Mouse (Mus musculus) limb, embryonic 11.5 days (tissue): ENCODE results near the gene Krtap19-2. TPM values are rescaled to one million over a fixed set of nuclear protein-coding genes. Genes with fewer than 3 reads are reported as not detected.

Source experiments
- ATAC-seq: fragments of 200-750 bp; cut with Nextera tagmentation; 2 replicates; pipeline ENCODE4 v1.8.0; 2017; ENCODE audit warnings: low read depth; ENCODE audit not compliant: insufficient number of reproducible peaks, low FRiP score, low TSS enrichment
- DNase-seq: peaks from one replicate; pipeline ENCODE4 v3.0.0-alpha.2; 2015; ENCODE audit warnings: low spot score
- H3K27ac ChIP-seq: fragments of 300-500 bp; sonication (generic); replicated peaks from 2 replicates; pipeline ENCODE4 v1.5.1; 2014; ENCODE audit warnings: low read depth, mild to moderate bottlenecking, low read length
- H3K27me3 ChIP-seq: fragments of 300-500 bp; sonication (generic); 2 replicates; pipeline ENCODE4 v1.6.1; 2014; ENCODE audit warnings: mild to moderate bottlenecking, low read length, mixed read lengths; ENCODE audit not compliant: control insufficient read depth, insufficient read depth
- H3K36me3 ChIP-seq: fragments of 300-500 bp; sonication (generic); 2 replicates; pipeline ENCODE4 v1.6.1; 2014; ENCODE audit warnings: mild to moderate bottlenecking, low read length, moderate library complexity, mixed read lengths; ENCODE audit not compliant: control insufficient read depth, insufficient read depth
- H3K4me1 ChIP-seq: fragments of 300-500 bp; sonication (generic); 2 replicates; pipeline ENCODE4 v1.6.1; 2014; ENCODE audit warnings: low read length, mixed read lengths; ENCODE audit not compliant: control insufficient read depth, insufficient read depth
- H3K4me2 ChIP-seq: fragments of 300-500 bp; sonication (generic); 2 replicates; pipeline ENCODE4 v1.6.1; 2014; ENCODE audit warnings: low read depth, mild to moderate bottlenecking, moderate library complexity; ENCODE audit not compliant: severe bottlenecking
- H3K4me3 ChIP-seq: fragments of 300-500 bp; sonication (generic); 2 replicates; pipeline ENCODE4 v1.5.1; 2014; ENCODE audit warnings: low read depth, low read length
- H3K9ac ChIP-seq: fragments of 300-500 bp; sonication (generic); 2 replicates; pipeline ENCODE4 v1.6.1; 2014; ENCODE audit warnings: mild to moderate bottlenecking, low read length
- H3K9me3 ChIP-seq: fragments of 300-500 bp; sonication (generic); 2 replicates; pipeline ENCODE4 v1.6.1; 2016; ENCODE audit warnings: low read length; ENCODE audit not compliant: control insufficient read depth
- WGBS: fragments of 180-500 bp; shearing (Covaris S2); extraction: QIAGEN DNeasy Blood & Tissue Kit; methylation state at CpG from one replicate; pipeline ENCODE4 v1.1.7; 2014; 5-methylcytosine and 5-hydroxymethylcytosine counted together
- polyA plus RNA-seq: library from polyadenylated mRNA; unstranded; fragments of >200 nt; fragmentation: Nextera tagmentation; extraction: Ambion mirVana; gene quantifications from 2 replicates; pipeline ENCODE4 v1.2.1, GENCODE M21; 2014

The Krtap19-2 gene
- polyA plus RNA-seq, result not detected in 2 replicates

DNA sequence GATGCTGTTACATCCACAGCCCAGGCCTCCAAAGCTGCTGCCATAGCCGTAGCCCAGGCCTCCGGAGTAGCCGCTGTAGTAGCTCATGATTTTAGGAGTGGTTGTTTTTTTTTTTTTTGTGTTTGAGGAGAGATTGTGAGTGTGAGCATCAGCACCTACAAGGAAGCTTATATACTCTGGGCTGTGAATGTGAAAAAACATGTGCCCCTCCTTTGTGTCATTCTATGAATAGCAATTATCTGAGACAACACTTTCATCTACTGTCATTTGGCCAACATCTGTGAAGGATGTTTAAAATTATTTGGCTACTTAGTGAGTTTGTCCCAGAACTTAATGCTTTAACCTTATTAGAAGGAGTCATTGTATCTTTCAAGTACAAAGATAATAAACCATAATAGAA, at the start of gene Krtap19-2:
TSS of gene Krtap19-2 (minus strand) at position 101 of the 400 bp plus-strand sequence.
- Histone ChIP-seq H3K27ac (no peak within 1 kb of the TSS), H3K9me3 (no peaks in the 10 kb centered on the region), H3K4me1 (no peaks in the 10 kb centered on the region), H3K27me3 (no peaks in the 10 kb centered on the region), H3K36me3 (no peaks in the 10 kb centered on the region), H3K4me2 (no peak within 1 kb of the TSS), H3K9ac (no peak within 1 kb of the TSS), H3K4me3 (no peak within 1 kb of the TSS)
- 90% methylated on average over 3 of the region's 3 CpGs for WGBS
- no peak for DNase-seq
- no peak for ATAC-seq

DNA sequence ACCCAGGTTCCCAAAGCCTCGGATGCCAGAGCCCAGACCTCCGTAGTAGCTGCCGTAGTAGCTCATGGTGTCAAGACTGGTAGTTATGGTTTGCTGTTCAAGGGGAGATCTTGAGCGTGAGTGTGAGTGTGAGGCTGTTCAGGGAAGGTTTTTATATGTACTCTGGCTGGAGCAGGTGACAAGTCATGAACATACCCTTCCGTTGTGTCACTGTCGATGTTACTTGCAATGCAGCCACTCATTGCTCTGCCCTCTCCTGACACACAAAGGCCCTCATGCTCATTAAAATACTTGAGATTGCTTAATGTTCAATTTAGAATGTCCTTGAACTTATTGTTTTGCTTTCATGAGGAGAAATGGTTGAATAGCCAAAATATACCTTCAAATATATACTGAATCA, 22.3 kb upstream of the Krtap19-2 start, which contains the start of gene Krtap19-5:
TSS of gene Krtap19-5 (minus strand) at position 101 of the 400 bp plus-strand sequence.
- ATAC-seq (no peak), DNase-seq (no peak)
- no peak within 1 kb of the TSS for H3K4me3 ChIP-seq
- H3K27ac ChIP-seq, result no peak within 1 kb of the TSS
- H3K4me2 ChIP-seq, result no peak within 1 kb of the TSS
- no peaks in the 10 kb centered on the region for H3K4me1 ChIP-seq
- H3K27me3 ChIP-seq, result no peaks in the 10 kb centered on the region
- WGBS, result 92% methylated on average over 6 of the region's 6 CpGs
- no peak within 1 kb of the TSS for H3K9ac ChIP-seq
- H3K9me3 ChIP-seq, result no peaks in the 10 kb centered on the region
- H3K36me3 ChIP-seq, result no peaks in the 10 kb centered on the region

DNA sequence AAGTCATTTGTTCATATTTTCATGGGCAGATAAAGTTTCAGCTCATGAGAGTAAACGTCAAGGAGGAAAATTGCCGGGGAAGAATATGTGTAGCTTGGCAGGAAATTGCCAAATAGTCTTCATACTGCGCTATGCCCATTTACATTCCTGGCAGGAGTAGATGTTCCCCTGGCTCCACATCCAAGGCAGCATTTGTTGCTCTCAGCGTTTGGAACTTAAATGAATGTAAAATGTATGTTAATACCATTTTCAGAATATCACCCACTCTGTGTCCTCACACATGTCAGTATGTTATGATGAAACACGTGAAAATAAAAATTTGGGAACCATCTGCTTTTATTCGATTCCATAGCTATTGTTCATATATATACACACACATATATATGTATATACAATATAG, 12.8 kb upstream of the Krtap19-2 start:
- Histone ChIP-seq H3K27me3 (no peaks in the 10 kb centered on the region), H3K4me3 (no peak overlapping the region), H3K27ac (no peak overlapping the region), H3K4me2 (no peak overlapping the region), H3K36me3 (no peaks in the 10 kb centered on the region), H3K9me3 (no peaks in the 10 kb centered on the region), H3K4me1 (no peaks in the 10 kb centered on the region), H3K9ac (no peak overlapping the region)
- no peak for ATAC-seq
- DNase-seq, result no peak
- 91% methylated on average over 6 of the region's 6 CpGs for WGBS

DNA sequence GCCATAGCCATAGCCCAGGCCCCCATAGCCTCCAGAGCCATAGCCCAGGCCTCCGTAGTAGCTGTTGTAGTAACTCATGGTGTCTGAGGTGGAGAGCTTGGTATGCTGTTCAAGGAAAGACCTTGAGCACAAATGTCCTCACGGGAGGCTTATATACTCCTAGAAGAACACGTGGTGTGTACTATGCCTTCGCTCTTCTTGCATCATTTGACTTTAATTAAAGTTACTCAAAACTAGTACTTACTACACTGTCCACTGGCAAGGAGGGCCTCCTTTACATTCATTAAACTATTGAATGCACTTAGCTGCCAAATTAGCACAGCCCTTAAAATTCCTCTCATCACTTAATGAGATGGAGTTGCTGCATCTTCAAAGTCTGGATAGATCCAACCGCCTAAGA, 10.9 kb upstream of the Krtap19-2 start, which contains the start of gene Krtap19-4:
TSS of gene Krtap19-4 (minus strand) at position 101 of the 400 bp plus-strand sequence.
- Histone ChIP-seq H3K9me3 (no peaks in the 10 kb centered on the region), H3K4me2 (no peak within 1 kb of the TSS), H3K9ac (no peak within 1 kb of the TSS), H3K27ac (no peak within 1 kb of the TSS), H3K4me3 (no peak within 1 kb of the TSS), H3K4me1 (no peaks in the 10 kb centered on the region), H3K27me3 (no peaks in the 10 kb centered on the region), H3K36me3 (no peaks in the 10 kb centered on the region)
- DNase-seq (no peak), ATAC-seq (no peak)
- 90% methylated on average over 5 of the region's 5 CpGs for WGBS

DNA sequence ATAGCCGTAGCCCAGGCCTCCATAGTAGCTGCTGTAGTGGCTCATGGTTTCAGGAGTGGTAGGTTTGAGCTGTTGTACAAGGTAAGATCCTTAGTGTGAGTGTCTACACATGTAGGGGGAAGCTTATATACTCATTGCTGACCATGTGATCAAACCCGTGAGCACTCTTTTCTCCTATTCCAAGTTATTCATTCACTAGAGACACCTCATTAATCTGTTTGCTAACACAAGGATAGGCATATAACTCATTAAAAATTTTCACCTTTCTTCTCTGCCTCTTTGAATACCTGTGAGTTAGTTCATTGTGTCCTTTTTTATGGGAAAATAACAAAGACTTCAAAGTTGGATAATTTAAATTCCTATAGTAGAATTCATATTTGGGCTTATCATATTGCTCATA, 3.9 kb upstream of the Krtap19-2 start, which contains the start of gene Krtap19-3:
TSS of gene Krtap19-3 (minus strand) at position 101 of the 400 bp plus-strand sequence.
- H3K36me3 ChIP-seq, result no peaks in the 10 kb centered on the region
- H3K4me3 ChIP-seq, result no peak within 1 kb of the TSS
- WGBS, result 88% methylated on average over 2 of the region's 2 CpGs
- no peak within 1 kb of the TSS for H3K27ac ChIP-seq
- no peak for DNase-seq
- H3K27me3 ChIP-seq, result no peaks in the 10 kb centered on the region
- H3K9me3 ChIP-seq, result no peaks in the 10 kb centered on the region
- no peak within 1 kb of the TSS for H3K9ac ChIP-seq
- no peaks in the 10 kb centered on the region for H3K4me1 ChIP-seq
- ATAC-seq, result no peak
- no peak within 1 kb of the TSS for H3K4me2 ChIP-seq

DNA sequence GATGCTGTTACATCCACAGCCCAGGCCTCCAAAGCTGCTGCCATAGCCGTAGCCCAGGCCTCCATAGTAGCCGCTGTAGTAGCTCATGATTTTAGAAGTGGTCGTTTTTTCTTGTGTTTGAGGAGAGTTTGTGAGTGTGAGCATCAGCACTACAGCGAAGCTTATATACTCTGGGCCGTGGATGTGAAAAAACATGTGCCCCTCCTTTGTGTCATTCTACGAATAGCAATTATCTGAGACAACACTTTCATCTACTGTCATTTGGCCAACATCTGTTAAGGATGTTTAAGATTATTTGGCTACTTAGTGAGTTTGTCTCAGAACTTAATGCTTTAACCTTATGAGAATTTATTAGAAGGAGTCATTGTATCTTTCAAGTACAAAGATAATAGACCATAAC, 4.8 kb downstream of the Krtap19-2 start, which contains the start of gene Krtap19-1:
TSS of gene Krtap19-1 (minus strand) at position 101 of the 400 bp plus-strand sequence.
- no peak for ATAC-seq
- H3K9me3 ChIP-seq, result no peaks in the 10 kb centered on the region
- no peaks in the 10 kb centered on the region for H3K27me3 ChIP-seq
- H3K4me1 ChIP-seq, result no peaks in the 10 kb centered on the region
- no peak within 1 kb of the TSS for H3K27ac ChIP-seq
- no peak within 1 kb of the TSS for H3K4me2 ChIP-seq
- no peaks in the 10 kb centered on the region for H3K36me3 ChIP-seq
- no peak within 1 kb of the TSS for H3K4me3 ChIP-seq
- 88% methylated on average over 6 of the region's 6 CpGs for WGBS
- no peak for DNase-seq
- no peak within 1 kb of the TSS for H3K9ac ChIP-seq

DNA sequence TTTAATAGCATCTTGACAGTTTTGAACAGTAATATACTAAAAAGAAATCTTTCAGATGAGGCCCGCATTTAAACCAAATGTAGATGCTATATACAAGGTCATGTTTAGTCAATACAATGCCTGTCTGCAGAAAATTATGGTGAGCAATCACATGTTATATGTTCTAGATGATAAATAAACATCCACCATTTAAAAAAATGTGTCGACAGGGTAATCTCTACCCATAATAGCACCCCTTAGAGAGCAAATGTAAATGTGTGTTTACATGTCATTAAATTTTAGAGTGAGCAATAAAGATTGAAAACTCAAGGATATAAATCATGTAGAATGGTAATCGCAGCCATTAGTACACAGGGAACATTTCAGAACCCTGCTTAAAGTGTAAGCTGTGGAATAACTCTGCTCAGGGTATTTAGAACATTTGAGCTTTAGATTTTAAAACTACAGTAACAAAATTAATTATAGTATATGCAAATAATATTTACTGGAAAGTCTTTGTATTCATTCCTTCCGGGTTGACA, 9.1 kb downstream of the Krtap19-2 start:
- ATAC-seq, result 0 out of 2 replicates have a peak, but pooled peaks have one; percentile 47
- Histone ChIP-seq H3K27ac (no peak overlapping the region), H3K4me1 (no peaks in the 10 kb centered on the region), H3K4me3 (no peak overlapping the region), H3K9ac (no peak overlapping the region), H3K9me3 (no peaks in the 10 kb centered on the region), H3K36me3 (no peaks in the 10 kb centered on the region), H3K4me2 (no peak overlapping the region), H3K27me3 (no peaks in the 10 kb centered on the region)
- WGBS, result 71% methylated on average over 4 of the region's 4 CpGs
- DNase-seq, result no peak

DNA sequence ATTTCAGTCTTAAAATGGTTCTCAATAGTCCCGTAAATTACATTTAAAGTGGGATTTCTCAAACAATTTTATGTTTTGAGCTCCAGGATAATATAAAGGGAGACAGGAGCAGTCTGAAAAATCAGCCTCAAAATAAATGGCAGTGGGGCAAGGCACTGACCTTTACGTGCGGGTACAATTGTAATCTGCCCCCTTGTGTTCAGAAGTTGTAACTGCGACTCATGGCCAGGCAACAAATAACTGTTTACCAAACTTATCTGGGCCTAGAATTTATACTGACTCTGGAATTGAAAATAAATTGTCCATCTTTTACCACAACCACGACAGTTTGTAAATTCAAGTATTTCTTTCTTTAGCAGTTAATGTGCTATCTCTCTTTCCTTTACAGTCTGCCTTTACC, 22.6 kb downstream of the Krtap19-2 start:
- no peaks in the 10 kb centered on the region for H3K36me3 ChIP-seq
- ATAC-seq, result no peak
- WGBS, result 9% methylated on average over 5 of the region's 5 CpGs
- no peak overlapping the region for H3K27ac ChIP-seq
- no peaks in the 10 kb centered on the region for H3K27me3 ChIP-seq
- H3K9ac ChIP-seq, result no peak overlapping the region
- no peaks in the 10 kb centered on the region for H3K9me3 ChIP-seq
- H3K4me1 ChIP-seq, result no peaks in the 10 kb centered on the region
- H3K4me2 ChIP-seq, result no peak overlapping the region
- DNase-seq, result peak; percentile 52
- H3K4me3 ChIP-seq, result no peak overlapping the region

DNA sequence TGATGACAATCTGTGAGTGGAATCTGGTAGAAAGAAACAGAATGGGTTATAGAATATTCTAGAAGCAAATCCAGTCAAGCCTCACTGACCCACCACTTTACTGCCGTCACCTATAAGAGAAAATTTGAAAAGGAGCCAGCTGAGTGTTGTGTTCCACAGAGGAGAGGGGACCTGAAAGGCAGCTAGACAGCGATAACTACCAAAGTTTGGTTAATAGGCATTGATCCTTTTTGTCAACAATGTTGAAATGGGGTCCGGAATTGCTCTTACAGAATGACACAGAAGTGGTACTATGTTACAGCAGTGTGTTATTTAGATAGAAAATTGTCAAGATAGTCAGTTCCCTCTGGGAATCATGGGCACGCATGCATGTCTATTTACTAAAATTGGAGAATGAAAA, 25.5 kb downstream of the Krtap19-2 start:
- ATAC-seq (no peak), DNase-seq (no peak)
- Histone ChIP-seq H3K36me3 (no peaks in the 10 kb centered on the region), H3K9ac (no peak overlapping the region), H3K27me3 (no peaks in the 10 kb centered on the region), H3K4me1 (no peaks in the 10 kb centered on the region), H3K4me2 (no peak overlapping the region), H3K9me3 (no peaks in the 10 kb centered on the region), H3K27ac (no peak overlapping the region), H3K4me3 (no peak overlapping the region)
- 92% methylated on average over 4 of the region's 4 CpGs for WGBS
